Mouse (Mus musculus): ENCODE results near the gene Sgtb.

The Sgtb gene

DNA sequence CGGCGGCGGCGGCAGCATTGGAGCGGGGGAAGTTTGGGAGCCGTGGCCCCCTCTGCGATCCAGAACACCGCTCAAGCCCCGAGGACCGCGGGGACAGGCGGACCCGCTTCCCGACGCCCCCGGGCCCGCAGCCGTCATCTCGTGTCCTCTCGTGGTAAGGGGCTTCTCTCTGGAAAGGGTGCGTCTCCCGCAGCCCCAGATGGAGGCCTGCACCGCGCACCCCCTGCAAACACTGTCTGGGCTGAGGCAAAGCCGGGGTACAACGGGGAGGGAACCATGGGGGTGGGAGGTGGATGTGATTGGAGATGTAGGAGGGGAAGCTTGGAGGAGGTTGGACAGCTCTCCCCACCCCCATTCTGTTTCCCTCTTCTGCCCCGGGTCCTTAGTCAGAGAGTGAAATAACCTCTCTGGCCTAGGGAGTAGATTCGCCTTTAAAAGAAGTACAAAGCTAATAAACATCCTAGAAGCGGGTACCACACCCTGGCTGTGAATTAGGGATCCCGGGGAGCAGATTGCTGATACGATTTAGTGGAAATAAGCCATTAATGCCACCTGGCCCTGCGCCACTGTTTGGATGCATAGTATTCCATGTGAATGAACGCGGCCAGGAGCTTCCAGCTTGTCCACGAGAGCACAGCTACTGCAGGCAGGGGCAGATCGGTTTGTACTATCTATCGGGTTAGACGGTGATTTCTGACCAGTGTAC is 428 bp downstream of the Sgtb start:
- peak; percentile 52 for DNase-seq (ENCODE audit: low read depth)

DNA sequence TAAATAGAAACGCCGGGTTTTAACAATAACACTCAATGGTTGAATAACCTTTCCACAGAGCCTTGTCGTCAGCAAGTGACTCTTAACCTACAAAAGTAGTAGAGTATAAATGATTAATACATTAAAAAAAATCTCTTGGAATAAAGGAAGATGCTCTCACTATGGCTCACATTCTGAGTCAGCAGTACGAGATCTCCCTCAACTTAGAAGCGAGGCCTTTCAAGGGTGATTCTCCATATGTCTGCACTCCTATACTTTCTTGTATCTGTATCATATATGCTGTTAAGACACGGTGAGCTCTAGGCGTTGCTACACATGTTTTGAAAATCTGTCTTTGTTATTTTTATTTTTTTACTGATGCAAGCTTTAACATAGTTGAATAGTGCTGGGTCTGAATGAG is 985 bp downstream of the Sgtb start:
- DNase-seq (ENCODE audit: low read depth): no peak

DNA sequence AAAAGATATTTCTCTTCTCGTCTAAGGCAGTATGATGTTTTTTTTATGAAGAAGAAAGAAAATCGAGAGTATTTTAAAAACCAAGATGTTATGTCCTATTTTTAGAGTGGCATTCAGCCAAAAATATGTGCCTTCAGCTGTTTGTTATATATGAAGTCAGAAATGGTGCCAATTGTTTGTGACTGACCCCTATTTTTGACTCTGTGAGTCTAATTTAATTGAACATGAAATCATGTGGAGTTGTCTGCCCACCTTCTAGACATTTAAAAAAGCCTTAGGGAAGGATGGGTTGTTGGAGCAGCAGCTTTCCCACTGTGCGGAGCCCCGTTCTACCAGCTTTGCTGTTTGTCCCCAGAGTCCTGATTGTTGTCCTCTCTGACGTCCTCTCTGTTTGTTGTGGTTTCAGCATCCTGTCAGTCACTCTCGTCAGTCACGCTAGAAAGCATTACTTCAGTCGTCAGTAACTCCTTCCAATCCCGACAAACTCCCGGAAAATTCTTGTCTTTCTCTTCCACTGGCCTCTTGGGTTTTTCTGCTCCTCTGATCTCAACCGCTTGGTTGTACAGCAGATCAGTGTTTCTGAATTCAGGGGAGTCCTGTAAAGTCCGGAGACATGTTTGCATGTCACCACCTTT is 2.8 kb downstream of the Sgtb start:
- DNase-seq (ENCODE audit: low read depth): no peak

DNA sequence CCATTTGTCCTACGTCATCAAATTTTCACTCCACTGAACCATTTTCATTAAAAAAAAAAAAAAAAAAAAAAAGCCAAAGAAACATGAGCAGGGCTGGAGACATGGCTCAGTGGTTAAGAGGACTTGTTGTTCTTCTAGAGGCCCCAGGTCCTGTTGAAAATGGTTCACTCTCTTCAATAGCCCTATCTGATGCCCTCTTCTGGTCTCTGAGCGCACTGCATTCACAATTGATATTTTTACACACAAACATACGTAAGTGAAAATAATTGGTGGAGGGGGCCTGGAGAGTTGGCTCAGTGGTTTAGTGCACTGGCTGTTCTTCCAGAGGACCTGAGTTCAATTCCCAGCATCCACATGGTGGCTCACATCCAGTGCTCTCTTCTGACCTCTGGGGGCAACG is 4.2 kb downstream of the Sgtb start:
- DNase-seq (ENCODE audit: low read depth): peak; percentile 49

DNA sequence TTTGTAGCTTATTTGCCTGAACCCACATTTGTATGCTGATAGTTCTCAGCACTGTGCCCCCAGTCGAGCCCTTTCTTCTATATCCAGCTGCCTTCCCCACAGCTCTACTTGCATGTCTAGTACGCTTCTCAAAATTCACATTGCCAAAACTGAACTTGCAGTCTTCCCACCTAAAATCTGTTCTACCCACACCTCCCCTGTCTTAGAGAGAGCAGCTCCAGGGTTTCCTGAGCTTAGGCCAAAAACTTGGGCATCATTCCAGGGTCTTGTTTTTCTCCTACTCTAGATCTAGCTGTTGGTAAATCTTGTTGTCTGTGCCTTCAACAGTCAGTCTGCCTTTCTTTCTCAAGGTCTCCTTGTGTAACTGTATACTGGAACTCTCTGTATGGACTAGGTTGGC is 5.3 kb downstream of the Sgtb start:
- no peak for DNase-seq (ENCODE audit: low read depth)

DNA sequence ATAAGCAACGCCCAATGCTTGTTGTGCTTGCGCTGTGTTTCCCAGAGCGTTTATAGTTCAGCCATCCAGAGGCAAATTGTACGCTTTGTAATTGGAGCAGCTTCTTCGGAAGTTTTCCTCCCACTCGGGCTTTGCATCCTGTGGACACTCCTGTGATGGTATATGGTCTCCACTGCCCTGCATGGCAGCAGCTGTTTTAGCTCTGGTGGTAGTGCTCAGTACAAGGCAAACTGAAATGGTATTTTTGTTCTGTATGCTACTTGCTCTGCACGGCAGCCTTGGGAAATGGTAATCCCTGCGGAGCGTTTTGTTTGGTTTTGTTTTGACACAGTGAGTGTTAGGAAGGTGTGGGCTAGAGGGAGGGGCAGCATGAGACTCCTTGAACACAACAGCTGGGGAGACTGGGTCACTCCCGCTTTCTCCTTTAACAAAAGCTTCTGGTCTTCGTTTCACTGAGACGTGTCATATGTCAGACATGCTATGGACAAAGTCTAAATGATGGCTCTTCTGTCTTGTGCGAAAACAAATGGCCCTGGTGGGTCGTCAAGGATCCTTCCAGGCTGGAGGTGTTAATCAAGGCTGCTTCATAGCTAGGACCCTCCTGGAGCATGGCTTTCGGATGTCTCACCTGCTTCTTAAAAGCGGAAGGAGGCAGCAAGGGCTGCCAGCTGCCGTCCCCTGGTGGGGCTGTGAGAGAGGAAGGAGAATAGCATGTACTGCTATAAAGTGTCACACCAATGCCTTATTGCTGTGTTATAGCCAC is 12.7 kb downstream of the Sgtb start:
- DNase-seq (ENCODE audit: low read depth): no peak

DNA sequence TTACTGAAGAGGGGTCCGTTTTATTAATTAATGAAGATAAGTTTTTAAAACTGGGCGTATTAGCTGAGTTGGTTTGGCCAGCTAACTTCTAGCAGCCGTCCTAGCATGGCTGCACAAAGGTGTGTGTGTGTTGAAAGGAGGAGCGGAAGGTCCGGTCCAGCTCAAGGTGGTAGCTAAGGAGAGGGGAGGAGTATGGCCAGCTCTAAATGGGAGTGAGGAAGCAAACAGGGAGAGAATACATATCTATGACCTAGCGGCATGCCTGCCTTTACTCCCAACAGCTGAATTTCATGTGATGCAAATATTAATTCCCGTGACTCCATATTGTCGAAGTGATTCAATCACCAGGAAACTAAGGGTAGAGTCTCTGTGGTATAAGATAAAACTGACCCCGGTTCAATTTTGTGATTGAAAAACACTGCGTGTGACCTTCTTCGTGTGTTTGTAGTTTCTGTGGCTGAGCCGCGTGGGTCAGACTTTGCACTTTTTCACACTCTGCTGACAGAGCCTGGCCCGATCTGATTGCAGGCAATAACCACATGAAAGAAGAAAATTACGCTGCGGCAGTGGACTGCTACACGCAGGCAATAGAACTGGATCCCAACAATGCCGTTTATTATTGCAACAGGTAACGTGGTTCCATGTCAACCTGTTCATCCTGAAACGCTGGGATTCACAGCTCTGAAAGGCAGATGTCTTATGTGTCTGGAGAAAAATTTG is 14.3 kb downstream of the Sgtb start:
- DNase-seq (ENCODE audit: low read depth): no peak

DNA sequence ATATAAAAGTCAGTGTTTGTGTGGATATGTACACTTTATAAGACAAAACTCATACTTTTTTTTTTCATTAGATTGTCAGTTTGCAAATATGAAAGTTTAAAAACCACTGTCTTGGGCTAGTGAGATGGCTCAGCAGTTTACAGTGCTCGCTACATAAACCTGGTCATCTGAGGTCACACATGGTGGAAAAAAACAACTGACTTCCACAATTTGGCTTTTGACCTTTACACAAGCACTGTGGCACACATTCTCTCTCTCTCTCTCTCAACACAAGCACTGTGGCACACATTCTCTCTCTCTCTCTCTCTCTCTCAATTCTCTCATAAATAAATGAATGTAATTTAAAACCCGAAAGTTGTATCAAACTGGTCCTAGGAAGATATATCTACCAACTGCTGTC is 23.0 kb downstream of the Sgtb start:
- peak; percentile 26 for DNase-seq (ENCODE audit: low read depth)

DNA sequence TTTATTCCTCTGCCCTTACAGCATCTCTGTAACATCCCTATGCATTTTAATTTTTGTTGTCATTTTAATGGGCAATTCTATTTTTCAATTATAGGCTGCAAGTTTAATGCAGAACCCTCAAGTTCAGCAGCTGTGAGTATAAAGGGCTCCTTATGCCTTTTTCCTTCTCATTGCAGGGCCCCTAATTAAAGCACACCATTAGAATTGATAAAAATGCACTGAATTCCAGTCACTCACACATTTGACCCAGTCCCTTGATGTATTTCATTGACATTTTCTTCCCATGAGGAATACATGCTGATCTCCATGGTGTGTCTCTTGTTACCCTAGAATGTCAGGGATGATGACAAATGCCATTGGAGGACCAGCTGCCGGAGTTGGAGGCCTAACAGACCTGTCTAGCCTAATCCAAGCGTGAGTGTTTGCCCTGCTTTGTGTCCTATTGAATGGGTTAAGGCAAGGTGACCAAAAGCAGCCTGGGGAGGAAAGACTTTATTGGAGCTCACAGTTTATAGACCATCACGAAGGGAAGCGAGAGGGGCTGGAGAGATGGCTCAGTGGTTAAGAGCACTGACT is 25.1 kb downstream of the Sgtb start:
- DNase-seq (ENCODE audit: low read depth): no peak

DNA sequence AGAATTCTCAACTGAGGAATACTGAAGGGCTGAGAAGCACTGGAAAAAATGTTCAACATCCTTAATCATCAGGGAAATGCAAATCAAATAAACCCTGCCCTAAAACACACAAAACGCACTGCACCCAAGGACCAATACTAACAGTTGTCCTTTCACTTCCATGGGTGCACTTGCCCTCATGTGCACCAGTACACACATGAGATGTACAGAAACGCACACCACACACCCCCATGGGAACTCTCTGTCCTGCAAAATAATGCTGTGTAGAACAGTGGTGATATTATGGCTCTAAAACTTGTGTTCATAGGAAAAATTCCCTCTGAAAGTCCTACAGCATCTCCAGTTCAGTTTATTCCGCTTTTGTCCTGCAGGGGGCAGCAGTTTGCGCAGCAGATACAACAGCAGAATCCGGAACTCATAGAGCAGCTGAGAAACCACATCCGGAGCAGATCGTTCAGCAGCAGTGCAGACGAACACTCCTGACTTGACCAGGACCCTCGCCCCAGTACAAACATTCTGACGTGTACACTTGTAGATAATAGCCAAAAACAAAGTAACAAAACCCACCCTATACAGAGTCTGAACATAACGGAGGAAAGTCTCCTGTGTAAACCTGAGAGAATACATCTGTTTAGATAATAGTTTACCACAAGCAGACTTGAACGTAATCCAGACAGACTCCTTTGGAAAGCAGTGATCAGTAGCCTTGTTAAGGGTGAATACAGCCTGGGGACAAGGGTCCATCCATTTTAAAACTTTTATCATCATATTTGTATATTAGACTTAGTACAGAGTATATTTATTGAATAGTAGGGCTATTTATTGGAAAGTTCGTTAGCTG is 30.0 kb downstream of the Sgtb start:
- peak; percentile 90 for DNase-seq (ENCODE audit: low read depth)

DNA sequence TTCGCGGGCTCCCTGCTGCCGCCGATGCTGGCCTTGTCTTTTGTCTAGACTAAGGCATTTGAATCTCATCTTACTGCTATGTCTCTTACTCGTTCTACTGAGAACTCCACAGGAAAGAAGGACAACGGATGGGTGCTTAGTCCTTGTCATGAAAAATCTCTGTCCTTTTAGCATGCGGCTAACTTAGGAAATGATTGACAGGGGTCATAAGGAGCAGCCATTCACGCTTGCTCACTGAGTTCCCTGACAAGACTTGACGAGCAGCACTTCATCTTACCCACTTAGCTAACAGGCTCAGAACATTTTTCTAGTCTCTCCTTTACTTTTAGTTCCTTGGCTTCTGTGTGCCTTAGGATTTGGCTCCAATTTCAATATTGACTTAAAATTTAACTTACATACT is 35.3 kb downstream of the Sgtb start:
- DNase-seq (ENCODE audit: low read depth): no peak

DNA sequence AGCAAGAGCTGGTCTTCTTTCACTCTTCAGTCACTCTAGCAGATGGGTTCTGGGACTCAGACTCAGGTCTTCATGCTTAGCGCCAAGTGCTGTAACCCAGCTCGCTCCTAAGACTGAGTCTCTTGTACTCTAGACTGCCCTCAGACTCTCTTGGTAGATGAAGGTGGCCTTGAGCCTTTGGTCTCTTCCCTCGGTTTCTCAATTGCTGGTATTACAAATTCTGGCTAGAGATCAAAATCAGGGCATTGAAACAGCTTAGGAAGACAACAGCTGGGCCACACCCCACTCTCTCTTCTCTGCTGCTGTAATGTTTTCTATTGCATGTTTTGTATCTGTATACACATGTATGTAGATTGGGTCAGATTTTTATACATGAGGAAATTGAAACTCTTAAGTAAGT is 36.1 kb downstream of the Sgtb start:
- DNase-seq (ENCODE audit: low read depth): no peak

DNA sequence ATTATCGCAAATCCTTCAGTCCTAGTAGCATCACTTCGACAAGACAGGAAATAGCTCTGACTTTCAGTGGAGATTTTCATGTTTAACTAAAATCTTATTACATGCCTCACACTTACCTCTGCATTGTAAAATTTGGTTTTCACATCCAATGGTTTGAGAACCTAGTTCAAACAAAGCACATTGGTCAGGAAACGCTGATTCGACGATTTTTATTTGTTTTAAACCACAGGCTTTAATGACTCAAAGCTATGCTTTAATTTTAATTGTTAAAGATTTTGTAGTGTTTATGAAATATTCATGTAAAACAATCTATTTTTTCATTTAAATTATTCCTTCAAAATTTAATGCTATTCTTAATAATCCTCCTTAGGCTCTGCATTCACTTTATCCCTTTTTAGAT is 44.6 kb downstream of the Sgtb start:
- no peak for DNase-seq (ENCODE audit: low read depth)

DNA sequence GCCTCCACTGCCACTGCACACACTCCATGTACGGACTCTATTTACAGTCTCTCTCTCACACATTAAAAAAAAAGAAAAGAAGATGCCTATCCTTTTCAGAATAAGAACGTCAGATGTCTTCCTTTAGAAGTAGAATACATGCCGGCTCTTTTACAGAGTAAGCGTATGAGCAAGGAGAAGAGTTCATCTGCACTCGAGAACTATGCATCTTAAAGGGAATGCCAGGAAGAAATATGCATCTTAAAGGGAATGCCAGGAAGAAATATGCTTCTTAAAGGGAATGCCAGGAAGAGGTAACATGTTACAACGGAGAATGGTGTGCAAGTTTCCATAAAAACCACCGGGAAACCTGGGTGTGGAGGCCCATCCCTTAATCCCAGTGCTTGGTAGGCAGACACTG is 45.6 kb downstream of the Sgtb start:
- no peak for DNase-seq (ENCODE audit: low read depth)

DNA sequence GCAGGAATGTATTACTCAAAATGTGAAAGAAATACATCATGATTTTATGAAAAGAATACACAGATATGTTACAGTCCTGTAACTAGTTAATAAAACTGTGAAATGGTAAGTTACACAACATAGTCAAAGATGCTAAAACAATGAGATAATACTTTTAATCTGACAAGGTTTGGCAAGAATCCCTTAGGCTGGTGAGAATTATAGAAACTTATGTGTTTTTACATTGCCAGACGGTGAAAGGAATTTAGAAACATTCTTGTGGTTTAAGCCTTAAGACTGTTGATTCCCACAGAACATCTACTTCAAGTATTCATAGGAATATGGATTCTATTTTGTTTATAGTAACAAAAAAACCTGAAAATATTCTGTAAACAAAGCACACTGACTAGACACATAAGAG is 46.1 kb downstream of the Sgtb start:
- no peak for DNase-seq (ENCODE audit: low read depth)

DNA sequence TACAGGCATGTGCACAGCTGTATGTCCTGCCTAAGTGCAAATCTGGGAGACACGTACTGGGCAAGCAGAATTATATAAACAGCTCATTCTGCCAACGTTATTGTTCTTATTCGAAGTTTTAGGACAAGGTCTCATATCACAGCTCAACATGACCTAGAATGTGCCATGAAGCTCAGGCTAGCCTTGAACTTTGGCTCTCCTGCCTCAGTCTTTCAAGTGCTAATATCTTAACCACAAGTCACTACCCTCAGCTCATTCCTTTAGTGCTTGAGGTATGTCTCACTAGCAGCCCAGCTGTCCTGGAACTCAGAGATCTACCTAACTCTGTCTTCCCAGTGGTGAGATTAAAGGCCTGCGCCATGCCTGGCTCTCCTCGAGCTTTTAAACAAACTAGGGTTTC is 62.2 kb downstream of the Sgtb start:
- no peak for DNase-seq (ENCODE audit: low read depth)

DNA sequence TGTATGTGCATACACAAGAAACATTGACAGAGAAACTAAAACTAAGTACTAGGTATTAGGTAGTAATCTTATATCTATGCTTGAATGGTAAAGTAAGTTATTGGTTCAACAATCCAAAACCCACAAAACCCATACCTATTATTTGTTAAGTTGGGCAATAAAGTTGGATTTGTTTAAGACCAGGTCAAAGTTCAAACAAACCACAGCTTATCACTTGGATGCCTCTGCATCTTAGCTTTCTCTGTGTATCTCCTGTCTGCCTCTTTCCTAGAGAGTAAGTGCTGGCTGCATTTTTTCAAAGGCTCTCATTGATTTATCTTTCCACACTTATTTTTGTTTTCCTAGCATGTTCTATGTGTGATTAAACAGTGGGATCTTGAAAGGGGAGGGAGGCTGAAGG is 63.0 kb downstream of the Sgtb start:
- DNase-seq (ENCODE audit: low read depth): no peak

DNA sequence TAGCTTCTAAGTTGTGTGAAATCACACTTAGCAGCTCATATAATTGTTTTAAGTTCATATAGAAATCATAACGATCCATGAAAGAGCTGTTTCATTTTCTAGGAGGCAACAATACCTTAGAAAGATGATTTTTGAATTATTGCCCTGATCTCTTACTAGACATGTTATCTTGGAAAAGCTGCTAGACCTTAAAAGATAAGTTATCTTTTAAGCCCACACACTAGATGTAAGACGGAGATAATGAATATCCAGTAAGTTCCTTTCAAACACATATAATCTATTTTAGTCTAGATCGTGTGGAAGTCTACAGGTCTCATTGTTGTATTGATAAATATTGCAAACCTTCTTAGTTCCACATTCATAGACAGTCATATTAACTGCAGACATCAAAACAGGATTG is 67.3 kb downstream of the Sgtb start:
- DNase-seq (ENCODE audit: low read depth): peak; percentile 16

DNA sequence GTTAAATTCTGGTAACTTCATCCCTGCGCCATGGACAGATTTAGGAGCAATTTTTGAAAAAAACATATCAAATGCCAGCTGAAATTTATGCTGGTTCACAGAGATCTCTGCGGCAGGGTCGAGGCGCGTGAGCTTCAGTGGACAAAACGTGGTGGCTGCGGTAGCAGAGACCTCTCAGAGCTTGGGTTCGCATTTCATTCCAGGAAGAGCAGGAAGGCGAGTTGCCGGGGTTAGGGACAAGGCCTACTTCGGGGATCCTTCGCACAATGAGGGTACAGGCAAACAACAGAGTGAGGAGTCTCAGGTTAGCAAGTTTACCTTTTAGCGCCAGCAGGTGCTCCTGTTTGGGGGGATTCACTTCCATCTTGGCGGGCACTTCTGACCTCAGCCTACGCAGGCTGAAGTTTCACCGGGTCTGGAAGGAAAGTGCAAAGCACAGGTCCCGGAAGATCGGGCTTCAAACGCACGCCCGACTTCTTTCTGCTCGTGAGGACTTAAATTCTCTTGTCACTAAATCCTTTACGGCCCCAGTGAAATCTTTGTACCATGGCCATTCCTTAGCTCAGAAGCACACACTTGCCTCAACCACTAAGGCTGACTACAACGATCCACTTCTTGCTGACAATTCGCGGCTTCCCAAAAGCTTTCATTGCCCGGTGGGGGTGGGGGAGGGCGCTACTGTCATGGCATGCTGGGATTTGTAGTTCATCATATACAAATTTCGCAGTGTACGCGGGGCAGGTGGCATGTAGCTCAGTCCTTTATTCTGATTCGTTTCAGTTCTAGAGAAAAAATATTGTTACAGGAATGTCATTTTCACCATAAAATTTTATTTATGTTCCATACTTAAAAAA is 68.5 kb downstream of the Sgtb start, which contains the start of gene Trappc13:
Gene Trappc13, minus strand, starts transcription at position 674 of the 854 bp plus-strand sequence.
- peak; percentile 95 for DNase-seq (ENCODE audit: low read depth)

DNA sequence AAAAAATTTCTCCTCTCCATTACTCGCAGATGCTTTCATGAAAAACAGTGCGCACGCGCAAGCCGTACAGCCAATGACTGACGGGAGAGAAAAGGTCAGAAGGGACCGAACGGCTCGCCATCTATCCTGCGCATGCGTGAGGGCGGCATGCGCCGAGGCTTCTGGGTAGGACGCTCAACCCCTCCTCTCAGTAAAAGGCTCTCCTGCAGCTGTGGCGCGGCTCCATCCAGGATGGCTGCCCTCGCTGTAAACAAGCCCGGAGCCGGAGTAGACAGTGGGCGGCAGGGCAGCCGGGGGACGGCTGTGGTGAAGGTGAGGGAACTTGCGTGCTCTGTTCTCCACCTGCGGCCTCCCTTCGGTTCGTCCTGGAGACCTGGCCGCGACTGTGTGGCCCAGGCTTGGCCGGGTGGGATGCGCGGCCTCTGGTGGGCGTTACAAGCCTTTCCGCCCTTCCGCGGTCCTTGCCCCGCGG is 69.1 kb downstream of the Sgtb start, which contains the start of gene Trim23:
Gene Trim23, plus strand, starts transcription at position 148 of the 472 bp plus-strand sequence.
- peak; percentile 99 for DNase-seq (ENCODE audit: low read depth)
